Mouse (Mus musculus) MEL (cell line): ENCODE measurements at regions not wholly inside any gene's neighbourhood (a gene's known extent, or its start where the extent isn't known, plus 50 kb on each side); places are given as distances from the start of the nearest gene placed in this dataset.

ENCODE experiments used
- DNase-seq: peaks from one replicate; pipeline ENCODE4 v3.0.0; 2011; ENCODE audit warnings: low read depth, low spot score
- H3K27ac ChIP-seq: 2 replicates; pipeline ENCODE4 v1.5.1; 2012; ENCODE audit warnings: low read depth, mild to moderate bottlenecking, control low read depth, low read length, moderate library complexity; ENCODE audit not compliant: control insufficient read depth
- H3K27me3 ChIP-seq, 2 experiments: fragments of 150-350 bp in 1 of 2; sonication (generic) in 1 of 2; 2 replicates each; pipeline ENCODE4 v1.6.1; 2012; ENCODE audit warnings: low read length in 2 of 2, mild to moderate bottlenecking in 2 of 2, improper control_type of control experiment in 1 of 2, moderate library complexity in 1 of 2; ENCODE audit not compliant: insufficient read depth in 2 of 2, control insufficient read depth in 1 of 2
- H3K36me3 ChIP-seq, 2 experiments: 2 replicates each; pipeline ENCODE4 v1.6.1; 2012 to 2014; ENCODE audit warnings: low read length in 2 of 2, improper control_type of control experiment in 1 of 2, inconsistent platforms in 1 of 2, mild to moderate bottlenecking in 1 of 2; ENCODE audit not compliant: insufficient read depth in 2 of 2, control insufficient read depth in 1 of 2
- H3K4me1 ChIP-seq, 2 experiments: fragments of 150-350 bp in 1 of 2; sonication (generic) in 1 of 2; 2 replicates each; pipeline ENCODE4 v1.6.1; 2012; ENCODE audit warnings: low read length in 2 of 2, improper control_type of control experiment in 1 of 2, mild to moderate bottlenecking in 1 of 2; ENCODE audit not compliant: insufficient read depth in 2 of 2, control insufficient read depth in 1 of 2
- H3K4me3 ChIP-seq, 2 experiments: fragments of 150-350 bp in 1 of 2; sonication (generic) in 1 of 2; 2 replicates each; pipeline ENCODE4 v1.5.1; 2012; ENCODE audit warnings: low read depth in 2 of 2, low read length in 2 of 2, mild to moderate bottlenecking in 2 of 2, moderate library complexity in 2 of 2, control low read depth in 1 of 2, improper control_type of control experiment in 1 of 2; ENCODE audit not compliant: control insufficient read depth in 1 of 2, insufficient read depth in 1 of 2
- H3K79me2 ChIP-seq: 2 replicates; pipeline ENCODE4 v1.6.1; 2012; ENCODE audit warnings: mild to moderate bottlenecking, low read length, moderate library complexity; ENCODE audit not compliant: control insufficient read depth, poor library complexity, insufficient read depth
- H3K9ac ChIP-seq: 2 replicates; pipeline ENCODE4 v1.6.1; 2012; ENCODE audit warnings: low read depth, mild to moderate bottlenecking, control low read depth, low read length, moderate library complexity; ENCODE audit not compliant: control insufficient read depth, poor library complexity, severe bottlenecking
- H3K9me3 ChIP-seq: fragments of 150-350 bp; sonication (generic); replicated peaks from 2 replicates; pipeline ENCODE4 v1.6.1; 2012; ENCODE audit warnings: mild to moderate bottlenecking, low read length, improper control_type of control experiment, moderate library complexity; ENCODE audit not compliant: insufficient read depth
- BHLHE40 ChIP-seq: IDR thresholded peaks from 2 replicates; pipeline ENCODE4 v1.6.1; 2012; ENCODE audit warnings: low read depth, mild to moderate bottlenecking, inconsistent platforms, low read length, improper control_type of control experiment, borderline replicate concordance
- CHD1 ChIP-seq: IDR thresholded peaks from 2 replicates; pipeline ENCODE4 v1.6.1; 2012; ENCODE audit warnings: low read depth, mild to moderate bottlenecking, inconsistent platforms, low read length, improper control_type of control experiment
- CHD2 ChIP-seq: IDR thresholded peaks from 2 replicates; pipeline ENCODE4 v1.6.1; 2011; ENCODE audit warnings: low read length, improper control_type of control experiment
- CTCF ChIP-seq, 3 experiments: IDR thresholded peaks in 2 of 3; conservative IDR thresholded peaks in 1 of 3; 2 replicates each; pipeline ENCODE4 v1.5.1; 2011 to 2012; ENCODE audit warnings: low read length in 3 of 3, low read depth in 2 of 3, mild to moderate bottlenecking in 2 of 3, improper control_type of control experiment in 1 of 3, inconsistent platforms in 1 of 3, mixed read lengths in 1 of 3, moderate library complexity in 1 of 3; ENCODE audit not compliant: control insufficient read depth in 1 of 3, insufficient read depth in 1 of 3, poor library complexity in 1 of 3, severe bottlenecking in 1 of 3
- E2F4 ChIP-seq: IDR thresholded peaks from 2 replicates; pipeline ENCODE4 v1.6.1; 2011; ENCODE audit warnings: low read depth, low read length, improper control_type of control experiment, borderline replicate concordance
- ELF1 ChIP-seq: IDR thresholded peaks from 2 replicates; pipeline ENCODE4 v1.6.1; 2014; ENCODE audit warnings: low read depth, mild to moderate bottlenecking, inconsistent platforms, low read length, improper control_type of control experiment, moderate library complexity
- EP300 ChIP-seq, 2 experiments: IDR thresholded peaks; 2 replicates each; pipeline ENCODE4 v1.6.1; 2011; ENCODE audit warnings: improper control_type of control experiment in 2 of 2, low read length in 2 of 2, low read depth in 1 of 2, mild to moderate bottlenecking in 1 of 2
- ETS1 ChIP-seq: IDR thresholded peaks from 2 replicates; pipeline ENCODE4 v1.6.1; 2012; ENCODE audit warnings: low read depth, mild to moderate bottlenecking, inconsistent platforms, low read length, improper control_type of control experiment, moderate library complexity
- HCFC1 ChIP-seq: IDR thresholded peaks from 2 replicates; pipeline ENCODE4 v1.6.1; 2012; ENCODE audit warnings: low read depth, mild to moderate bottlenecking, inconsistent platforms, low read length, improper control_type of control experiment, moderate library complexity
- KAT2A ChIP-seq: conservative IDR thresholded peaks from 2 replicates; pipeline ENCODE4 v1.6.1; 2012; ENCODE audit warnings: low read depth, low read length, improper control_type of control experiment, inconsistent platforms
- MAFK ChIP-seq: IDR thresholded peaks from 2 replicates; pipeline ENCODE4 v1.6.1; 2011; ENCODE audit warnings: low read depth, mild to moderate bottlenecking, low read length, improper control_type of control experiment, borderline replicate concordance
- MEF2A ChIP-seq: IDR thresholded peaks from 2 replicates; pipeline ENCODE4 v1.6.1; 2014; ENCODE audit warnings: low read depth, mild to moderate bottlenecking, inconsistent platforms, low read length, improper control_type of control experiment; ENCODE audit not compliant: poor library complexity, insufficient replicate concordance, severe bottlenecking; ENCODE audit errors: extremely low read depth
- MYC ChIP-seq: IDR thresholded peaks from 2 replicates; pipeline ENCODE4 v1.6.1; 2011; ENCODE audit warnings: low read depth, mild to moderate bottlenecking, low read length, improper control_type of control experiment, moderate library complexity
- NELFE ChIP-seq: IDR thresholded peaks from 2 replicates; pipeline ENCODE4 v1.6.1; 2011; ENCODE audit warnings: low read depth, low read length, improper control_type of control experiment
- RAD21 ChIP-seq: IDR thresholded peaks from 2 replicates; pipeline ENCODE4 v1.6.1; 2011; ENCODE audit warnings: mild to moderate bottlenecking, low read depth, low read length, improper control_type of control experiment
- RCOR1 ChIP-seq: IDR thresholded peaks from 2 replicates; pipeline ENCODE4 v1.6.1; 2012; ENCODE audit warnings: low read depth, mild to moderate bottlenecking, inconsistent platforms, low read length, improper control_type of control experiment
- TAL1 ChIP-seq: IDR thresholded peaks from 2 replicates; pipeline ENCODE4 v1.6.1; 2012; ENCODE audit warnings: mild to moderate bottlenecking, inconsistent platforms, low read length, moderate library complexity, mixed read lengths
- ZC3H11A ChIP-seq: IDR thresholded peaks from 2 replicates; pipeline ENCODE4 v1.6.1; 2012; ENCODE audit warnings: low read depth, mild to moderate bottlenecking, inconsistent platforms, low read length, improper control_type of control experiment
- ZKSCAN1 ChIP-seq: IDR thresholded peaks from 2 replicates; pipeline ENCODE4 v1.6.1; 2012; ENCODE audit warnings: low read depth, mild to moderate bottlenecking, inconsistent platforms, low read length, improper control_type of control experiment, moderate library complexity
- ZNF384 ChIP-seq: IDR thresholded peaks from 2 replicates; pipeline ENCODE4 v1.6.1; 2012; ENCODE audit warnings: low read depth, mild to moderate bottlenecking, inconsistent platforms, low read length, improper control_type of control experiment

DNA sequence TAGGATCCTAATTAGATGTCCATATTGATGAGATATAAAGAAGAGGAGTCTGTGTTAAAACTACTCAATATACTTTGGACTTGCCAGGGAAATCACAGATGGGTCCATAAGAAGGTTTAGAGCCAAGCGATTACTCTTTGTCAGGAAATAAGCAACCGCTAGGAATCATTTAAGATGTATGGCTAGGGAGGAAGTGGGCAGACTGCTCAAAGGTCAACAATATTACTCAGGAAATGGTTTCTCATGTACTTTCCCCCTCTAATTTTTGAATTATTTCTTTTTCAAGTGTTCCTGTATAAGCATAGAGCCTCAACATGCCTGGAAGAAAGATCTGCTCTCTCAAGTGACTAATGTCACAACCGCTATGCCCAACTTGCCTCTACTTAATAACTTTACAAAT, 217.3 kb upstream of the Gm11114 start:
- H3K9ac ChIP-seq = no peak overlapping the region
- H3K4me3 ChIP-seq = no peak overlapping the region
- no peak for DNase-seq
- H3K79me2 ChIP-seq = no peaks in the 10 kb centered on the region
- H3K36me3 ChIP-seq = no peaks in the 10 kb centered on the region
- TF ChIP-seq E2F4 (no peak), ZC3H11A (no peak), MEF2A (no peak), NELFE (no peak), ZKSCAN1 (no peak), RAD21 (no peak), BHLHE40 (no peak), HCFC1 (no peak), ZNF384 (no peak), TAL1 (no peak), RCOR1 (no peak), MYC (no peak)
- no peak overlapping the region for H3K27ac ChIP-seq
- H3K9me3 ChIP-seq = no peaks in the 10 kb centered on the region
- H3K4me1 ChIP-seq = no peaks in the 10 kb centered on the region
- no peaks in the 10 kb centered on the region for H3K27me3 ChIP-seq

DNA sequence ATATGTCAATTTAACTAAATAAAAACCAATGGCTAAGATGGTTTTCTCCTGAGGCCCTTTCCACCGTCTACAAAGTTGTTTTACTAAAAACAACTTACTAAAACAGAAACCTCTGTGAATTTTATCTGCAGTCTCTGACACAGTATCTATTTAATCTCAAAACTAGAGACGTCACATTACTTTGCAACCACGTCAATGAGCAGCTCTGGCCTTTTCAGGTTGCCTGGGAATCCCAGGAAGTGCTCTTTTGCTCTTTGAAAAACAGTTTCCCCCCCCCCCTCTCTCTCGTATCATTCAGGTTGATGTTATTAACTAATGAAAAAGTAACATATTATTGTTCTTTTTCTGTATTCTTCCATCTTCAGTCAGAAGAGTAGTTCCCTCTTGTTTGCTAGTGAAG, 216.1 kb upstream of the Gm11114 start:
- Histone ChIP-seq H3K4me1 (no peaks in the 10 kb centered on the region), H3K27me3 (no peaks in the 10 kb centered on the region), H3K9ac (no peak overlapping the region), H3K27ac (no peak overlapping the region), H3K36me3 (no peaks in the 10 kb centered on the region), H3K79me2 (no peaks in the 10 kb centered on the region), H3K9me3 (no peaks in the 10 kb centered on the region), H3K4me3 (no peak overlapping the region)
- TF ChIP-seq ZKSCAN1 = no peak
- no peak for TF ChIP-seq CHD1
- TF ChIP-seq TAL1 = no peak
- TF ChIP-seq ELF1 = no peak
- TF ChIP-seq CHD2 = no peak
- TF ChIP-seq RAD21 = no peak
- no peak for TF ChIP-seq CTCF (IDR thresholded peaks at IDR 0.05 in 2 of 3, conservative IDR thresholded peaks at IDR 0.05 in 1 of 3; ENCODE audit: control insufficient read depth in 1 of 3, insufficient read depth in 1 of 3, low read depth in 2 of 3, low read length in 3 of 3, poor library complexity in 1 of 3, severe bottlenecking in 1 of 3)
- TF ChIP-seq EP300 (IDR thresholded peaks at IDR 0.05; ENCODE audit: low read depth in 1 of 2, low read length in 2 of 2) = no peak
- no peak for TF ChIP-seq KAT2A
- TF ChIP-seq MAFK = no peak
- no peak for TF ChIP-seq ETS1
- DNase-seq = no peak
